Mouse (Mus musculus) CD4-positive, CD25-positive, alpha-beta regulatory T cell, adult 4 months (primary cell): ENCODE data around the gene Uvrag. TPM values are rescaled to one million over a fixed set of nuclear protein-coding genes. Genes with fewer than 3 reads are reported as not detected.
"Not testable (repeated sequence)": the region's sequence is repeated elsewhere in the genome, so short reads cannot be mapped to it uniquely, and the experiment has no call there.

Experiments used
- ATAC-seq: one replicate; pipeline ENCODE4 v1.8.0; 2017
- polyA plus RNA-seq, 2 experiments: library from polyadenylated mRNA; unstranded; fragments of 100-300 nt; shearing (Covaris generic); gene quantifications; one replicate each; pipeline ENCODE4 v1.2.1; 2017

The Uvrag gene
- polyA plus RNA-seq, 2 experiments from 2014 or later = 5.7 to 9.5 TPM

GRCm38 (mm10) chr7:99097128-99097527, 43.8 kb downstream of the Uvrag start:
- ATAC-seq = no peak

- ATAC-seq = peak; percentile 49
Measured at GRCm38 (mm10) chr7:99095191-99095590, 45.8 kb downstream of the Uvrag start.

DNA sequence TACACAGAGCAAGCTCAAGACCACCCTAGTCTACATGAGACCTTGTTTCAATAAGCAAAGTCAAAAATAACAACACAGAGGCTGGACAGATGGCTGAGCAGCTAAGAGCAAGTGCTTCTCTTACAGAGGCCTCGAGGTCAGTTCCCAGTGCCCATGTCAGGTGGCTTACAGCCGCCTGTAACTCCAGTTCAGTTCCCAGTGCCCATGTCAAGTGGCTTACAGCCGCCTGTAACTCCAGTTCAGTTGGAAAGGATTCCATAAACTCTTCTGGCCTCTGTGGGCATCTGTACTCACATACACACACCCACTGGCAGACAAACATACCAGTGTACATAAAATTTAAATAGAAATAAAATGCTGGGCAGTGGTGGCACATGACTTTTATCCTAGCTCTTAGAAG, 46.6 kb downstream of the Uvrag start:
- no peak for ATAC-seq

DNA sequence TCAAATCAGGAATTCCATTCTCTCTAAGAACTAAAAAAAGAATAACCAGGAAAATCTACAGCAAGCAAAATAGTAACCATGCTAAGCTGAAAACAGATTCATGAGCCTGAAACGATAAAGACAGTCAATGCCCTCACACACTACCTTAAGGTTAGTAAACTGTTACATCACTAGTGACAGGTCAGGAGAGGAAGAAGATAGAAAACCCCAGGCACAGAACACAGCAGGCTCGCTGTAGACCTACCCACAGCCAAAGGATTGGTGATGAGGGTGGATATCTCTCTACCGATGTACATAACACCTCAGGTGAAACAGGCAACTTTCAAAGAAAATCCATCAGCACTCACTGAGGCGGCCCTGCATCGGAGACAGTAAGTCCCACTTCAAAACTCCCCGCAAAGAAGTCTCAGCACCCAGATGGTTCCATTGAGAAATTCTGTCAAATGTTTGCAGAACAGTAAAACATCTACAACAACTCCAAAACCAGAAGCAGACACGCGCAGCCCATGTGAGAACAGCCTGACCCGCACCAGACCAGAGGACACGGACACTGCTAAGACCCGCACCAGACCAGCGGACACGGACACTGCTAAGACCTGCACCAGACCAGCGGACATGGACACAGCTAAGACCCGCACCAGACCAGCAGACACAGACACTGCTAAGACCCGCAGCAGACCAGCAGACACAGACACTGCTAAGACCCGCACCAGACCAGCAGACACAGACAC, 48.9 kb downstream of the Uvrag start:
- ATAC-seq = no peak

DNA sequence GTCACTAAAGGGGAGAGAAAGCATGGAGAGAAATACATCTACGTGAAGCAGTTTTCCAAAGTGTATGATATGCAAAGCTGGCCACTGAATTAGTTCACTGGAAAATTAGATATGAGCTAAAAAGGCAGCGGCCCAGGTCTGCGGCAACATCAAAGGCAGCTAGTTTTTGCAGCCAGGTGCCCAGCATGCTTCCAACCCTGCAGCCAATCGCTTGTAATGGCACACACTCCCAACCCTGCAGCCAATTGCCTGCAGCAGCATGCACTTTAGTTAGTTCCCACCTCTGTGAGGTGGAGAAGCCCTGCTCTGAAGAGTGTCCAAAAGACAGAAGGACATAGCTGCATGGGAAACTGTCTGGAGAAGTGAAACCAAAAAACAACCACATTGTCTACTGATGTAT, 51.2 kb downstream of the Uvrag start:
- no peak for ATAC-seq

GRCm38 (mm10) chr7:99088576-99089346, 52.2 kb downstream of the Uvrag start:
- no peak for ATAC-seq

- ATAC-seq = no peak
Measured at GRCm38 (mm10) chr7:99087581-99087980, 53.4 kb downstream of the Uvrag start.

DNA sequence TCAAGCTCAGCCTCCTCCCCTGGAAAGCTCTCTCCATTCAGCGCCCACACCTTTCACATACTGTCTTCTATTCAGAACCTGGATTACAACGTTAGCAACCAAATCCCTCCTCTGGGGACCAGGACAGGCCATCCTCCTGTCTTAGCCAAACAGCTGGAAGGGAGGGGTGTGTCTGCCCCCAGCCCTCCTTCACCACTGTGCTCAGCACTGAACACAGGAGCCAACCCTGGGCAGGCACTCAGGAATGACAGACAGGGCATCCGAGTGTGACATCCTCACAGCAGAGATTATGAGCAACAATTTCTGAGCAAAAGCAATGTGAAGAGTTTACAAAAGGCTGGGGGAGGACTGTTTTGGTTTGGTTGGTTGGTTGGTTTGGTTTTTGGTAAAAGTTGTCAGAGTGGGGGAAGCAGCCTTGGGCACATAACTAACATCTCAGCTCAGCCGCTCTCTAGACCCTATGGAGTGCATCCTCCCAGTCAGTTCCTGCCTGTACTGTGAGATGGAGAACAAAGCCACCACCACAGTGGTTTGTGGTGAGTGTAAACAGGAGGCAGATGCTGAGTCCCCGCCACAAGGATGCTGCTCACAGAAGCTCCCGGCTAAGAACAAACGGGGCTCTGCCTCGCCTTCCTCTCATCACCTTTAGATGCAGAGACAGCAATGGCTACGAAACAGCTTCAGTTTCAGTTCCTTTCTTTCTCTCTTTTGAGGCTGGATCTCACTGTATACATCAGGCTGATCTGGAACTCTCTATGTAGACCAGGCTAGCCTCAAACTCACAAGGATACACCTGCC, 54.1 kb downstream of the Uvrag start:
- ATAC-seq = peak; percentile 77

DNA sequence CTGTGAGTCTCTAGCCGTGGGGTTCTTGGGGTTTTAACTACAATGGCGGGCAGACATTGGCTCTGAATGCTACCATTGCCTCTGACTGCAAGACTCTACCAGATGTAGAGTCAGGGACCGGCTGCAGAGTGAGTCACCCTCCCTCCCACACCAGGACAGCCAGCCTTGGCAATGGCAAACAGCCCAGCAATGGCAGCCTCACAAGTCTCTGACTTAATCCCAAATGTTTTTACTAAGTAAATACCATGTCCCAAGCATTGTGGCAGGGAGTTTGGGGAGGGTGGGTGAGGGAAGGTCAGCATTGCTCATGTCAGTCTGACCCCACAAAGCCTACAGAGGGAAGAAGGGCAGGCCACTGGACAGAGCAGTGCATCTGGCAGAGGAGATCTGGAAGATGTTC, 55.7 kb downstream of the Uvrag start:
- ATAC-seq = no peak

DNA sequence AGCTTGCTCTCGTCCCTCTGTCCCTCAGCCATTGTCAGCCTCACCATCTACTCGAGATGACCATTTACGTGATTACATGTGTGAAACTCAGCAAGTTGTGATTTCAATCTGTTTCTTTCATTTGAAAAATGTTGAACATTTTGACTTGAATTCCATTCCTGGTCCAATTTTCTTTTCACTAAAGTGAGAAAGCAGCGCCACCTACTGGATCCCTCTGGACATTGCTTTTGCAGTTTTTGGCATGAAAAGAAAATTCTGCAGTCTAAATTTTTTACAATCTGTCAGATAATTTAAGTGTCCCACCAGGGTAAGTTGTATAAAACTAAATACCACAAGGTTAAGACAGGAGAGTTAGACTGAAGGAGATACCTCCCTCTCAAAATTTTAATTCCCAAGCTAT, 61.4 kb downstream of the Uvrag start:
- no peak for ATAC-seq

DNA sequence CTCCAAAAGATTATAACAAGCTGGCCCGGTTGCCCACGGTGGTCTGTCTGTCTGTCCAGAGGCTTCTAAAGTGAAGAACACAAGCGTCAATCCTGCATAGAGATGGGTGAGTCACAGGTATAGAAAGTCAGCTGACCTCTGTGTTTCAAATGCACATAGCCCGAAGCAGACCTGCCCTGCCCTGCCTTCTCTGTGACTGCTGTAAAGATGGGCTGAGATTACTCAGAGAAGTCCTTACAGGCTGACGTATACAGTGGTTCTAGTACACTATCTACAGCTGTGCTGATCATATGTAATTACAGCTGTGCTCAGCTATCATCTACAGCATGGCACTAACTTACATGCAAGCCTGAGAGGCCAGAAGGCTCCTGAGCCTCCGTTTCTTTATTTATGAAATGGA, 62.1 kb downstream of the Uvrag start:
- ATAC-seq = no peak

GRCm38 (mm10) chr7:99077234-99077633, 63.7 kb downstream of the Uvrag start:
- ATAC-seq = no peak

DNA sequence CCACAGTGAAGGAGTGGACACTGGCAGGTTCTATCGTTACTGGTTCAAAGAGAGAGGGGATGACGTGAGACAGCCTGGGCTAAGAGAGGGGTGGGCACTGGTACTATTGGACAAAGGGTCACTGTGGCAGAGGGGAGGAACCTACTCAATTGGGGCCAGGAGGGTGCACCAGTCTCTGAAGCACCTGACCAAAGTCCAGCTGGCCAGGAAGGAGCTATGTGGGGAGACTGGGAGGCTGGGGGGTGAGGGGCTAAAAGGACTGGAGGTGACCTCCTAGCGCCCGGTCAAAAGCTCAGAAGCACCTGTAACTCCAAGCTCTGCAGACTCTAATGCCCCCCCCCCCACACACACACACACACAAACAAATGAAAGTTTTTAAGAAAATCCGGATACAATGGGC, 65.8 kb downstream of the Uvrag start:
- ATAC-seq = no peak

DNA sequence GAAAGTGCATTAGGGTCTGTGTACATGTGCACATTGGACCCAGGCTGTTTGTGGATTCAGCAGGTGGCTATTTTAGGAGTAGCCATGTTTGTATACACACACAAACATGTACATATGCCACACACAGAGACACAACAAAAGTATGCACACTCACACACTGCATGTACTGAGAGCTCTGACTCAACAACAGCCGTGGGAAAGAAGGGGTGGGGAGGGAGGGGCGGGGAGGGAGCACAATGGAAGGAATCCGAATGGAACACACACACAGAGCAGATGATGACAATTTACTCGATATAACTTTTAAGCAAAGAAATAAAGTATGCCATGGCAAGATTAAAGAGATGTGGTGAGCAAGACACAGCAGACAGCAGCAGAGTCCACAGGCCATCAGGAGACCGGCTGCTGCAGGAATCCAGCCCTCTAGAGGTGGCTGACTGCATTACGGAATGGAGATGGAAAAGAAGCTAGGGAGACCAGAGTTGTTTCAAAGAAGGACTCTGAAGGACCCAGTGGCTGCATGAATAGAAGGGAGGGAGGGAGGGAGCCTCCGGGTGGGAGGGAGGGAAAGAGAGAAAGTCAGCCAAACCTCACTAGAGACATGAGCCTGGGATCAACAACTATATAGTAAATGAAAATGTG, 67.1 kb downstream of the Uvrag start:
- no peak for ATAC-seq

GRCm38 (mm10) chr7:99067710-99068109, 73.2 kb downstream of the Uvrag start:
- ATAC-seq = no peak

GRCm38 (mm10) chr7:99065920-99066319, 75.0 kb downstream of the Uvrag start:
- no peak for ATAC-seq

GRCm38 (mm10) chr7:99065391-99065831, 75.5 kb downstream of the Uvrag start:
- no peak for ATAC-seq

DNA sequence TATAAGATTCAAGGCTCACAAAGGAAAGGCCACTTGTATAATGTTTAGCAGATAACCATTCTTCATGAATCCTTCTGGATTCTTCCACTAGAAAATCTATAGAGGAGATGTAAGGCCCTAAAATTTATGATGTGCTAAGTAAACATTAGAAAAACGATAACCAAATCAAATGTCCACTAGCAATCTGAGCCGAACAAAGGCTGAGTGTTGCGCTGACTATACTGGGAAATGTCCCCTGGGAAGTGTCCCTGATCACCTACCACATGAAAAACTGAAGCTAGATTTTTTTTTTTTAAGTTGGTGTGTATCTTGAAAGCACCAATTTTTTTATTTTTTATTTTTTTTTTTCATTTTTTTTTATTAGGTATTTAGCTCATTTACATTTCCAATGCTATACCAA, 76.1 kb downstream of the Uvrag start:
- no peak for ATAC-seq

GRCm38 (mm10) chr7:99062263-99062662, 78.7 kb downstream of the Uvrag start:
- not testable (repeated sequence) for ATAC-seq

DNA sequence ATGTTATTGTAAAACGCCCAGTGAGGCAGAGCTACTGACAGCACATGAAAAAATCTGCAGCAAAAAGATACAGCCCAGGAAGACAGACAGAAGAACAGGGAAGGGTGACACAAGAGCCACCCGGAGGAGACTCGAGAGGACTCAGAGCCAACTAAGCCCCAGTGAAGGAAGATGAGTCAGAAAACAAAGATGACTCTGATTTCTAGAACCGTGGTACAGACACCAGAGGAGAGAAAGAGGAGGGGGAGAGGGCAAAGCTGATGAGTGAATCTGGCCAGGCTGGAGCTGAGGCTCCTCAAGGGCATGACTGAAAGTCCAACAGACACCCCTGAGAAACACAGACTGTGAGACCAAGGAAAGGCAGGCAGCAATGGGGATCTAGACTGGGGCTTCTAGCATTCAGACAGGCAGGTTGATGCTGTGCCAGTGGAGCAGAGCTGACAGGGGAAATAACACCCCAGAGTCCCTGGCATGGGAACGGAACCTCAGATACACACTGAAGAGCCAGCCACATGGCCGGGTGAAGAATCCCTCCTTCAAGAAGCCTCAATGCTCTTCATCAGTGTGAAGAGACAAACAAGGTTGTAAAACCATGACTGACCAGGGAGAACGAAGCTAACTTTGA, 79.8 kb downstream of the Uvrag start:
- ATAC-seq = no peak

DNA sequence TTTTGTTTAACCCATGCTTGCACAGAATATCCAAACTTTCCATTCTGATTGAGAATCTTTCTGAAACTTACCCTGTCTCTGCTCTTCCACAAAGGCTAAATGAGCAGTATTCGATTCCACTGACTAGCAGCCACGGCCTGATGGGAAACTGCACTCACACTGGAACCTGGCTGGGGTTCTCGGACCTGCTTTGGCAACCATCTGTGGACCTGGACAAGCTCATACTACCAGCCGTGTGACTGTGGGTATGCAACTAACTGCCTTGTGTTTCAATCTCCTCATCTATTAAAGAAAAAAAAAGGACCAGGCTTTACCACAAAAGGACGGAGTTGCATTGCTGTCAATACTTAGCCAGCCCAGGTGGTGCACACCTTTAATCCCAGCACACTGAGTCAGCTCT, 80.5 kb downstream of the Uvrag start:
- no peak for ATAC-seq

DNA sequence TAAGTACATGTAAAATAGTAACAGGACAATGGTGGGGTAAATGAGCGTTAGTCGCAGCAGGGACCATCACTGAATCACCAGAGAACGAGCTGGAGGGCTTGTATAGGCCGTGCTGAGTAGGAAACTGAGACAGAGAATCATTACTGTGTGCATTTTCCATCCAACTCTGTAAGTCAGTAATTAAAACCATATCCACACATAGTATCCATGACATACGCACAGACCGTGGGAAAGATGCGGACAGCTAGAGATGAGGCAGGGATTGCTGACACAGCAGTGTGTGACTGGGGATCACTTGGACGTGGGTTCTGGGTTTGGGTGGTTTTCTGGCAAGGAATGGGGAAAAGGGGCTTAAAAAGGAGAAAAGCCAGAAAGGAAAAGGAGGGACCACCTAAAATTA, 81.0 kb downstream of the Uvrag start:
- ATAC-seq = no peak
